Mouse (Mus musculus): ENCODE data around the gene Col5a1.

The Col5a1 gene

GRCm38 (mm10) chr2:28037505-28038390 is 151.5 kb downstream of the Col5a1 start:
- DNase-seq (ENCODE audit: low read depth) = no peak

GRCm38 (mm10) chr2:28038391-28039096 is 152.3 kb downstream of the Col5a1 start:
- DNase-seq (ENCODE audit: low read depth) = no peak

DNA sequence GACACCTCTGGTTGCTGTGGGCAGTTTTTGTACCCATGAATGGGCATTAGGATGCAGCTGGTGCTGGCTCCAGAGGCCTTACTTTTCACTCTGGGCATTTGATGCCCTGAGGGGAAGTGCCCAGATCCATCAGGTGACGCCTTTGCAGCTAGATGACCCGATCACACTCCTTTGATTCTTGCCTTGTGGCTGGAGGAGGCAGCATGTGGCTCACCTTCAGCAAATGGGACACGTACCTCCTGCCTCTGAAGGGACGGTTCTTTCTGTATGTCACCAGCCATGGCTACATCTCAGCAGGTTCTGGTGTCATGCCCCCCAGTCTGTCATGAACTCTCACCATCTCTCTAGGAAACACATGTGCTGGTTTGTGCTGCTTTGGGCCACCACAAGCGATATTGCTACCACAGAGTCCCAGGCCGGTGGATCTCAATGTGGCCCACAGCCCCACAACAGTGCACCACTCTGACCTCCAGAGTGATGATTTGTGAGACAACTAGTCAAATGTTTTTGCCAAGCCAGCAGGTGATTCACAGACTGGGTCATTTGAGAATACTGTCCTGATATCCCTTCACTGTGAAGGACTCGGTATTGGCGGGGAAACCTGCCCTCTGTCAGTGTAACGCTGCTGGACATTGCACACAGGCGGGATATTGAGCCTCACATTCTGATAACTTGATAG is 153.6 kb downstream of the Col5a1 start:
- DNase-seq (ENCODE audit: low read depth) = no peak

DNA sequence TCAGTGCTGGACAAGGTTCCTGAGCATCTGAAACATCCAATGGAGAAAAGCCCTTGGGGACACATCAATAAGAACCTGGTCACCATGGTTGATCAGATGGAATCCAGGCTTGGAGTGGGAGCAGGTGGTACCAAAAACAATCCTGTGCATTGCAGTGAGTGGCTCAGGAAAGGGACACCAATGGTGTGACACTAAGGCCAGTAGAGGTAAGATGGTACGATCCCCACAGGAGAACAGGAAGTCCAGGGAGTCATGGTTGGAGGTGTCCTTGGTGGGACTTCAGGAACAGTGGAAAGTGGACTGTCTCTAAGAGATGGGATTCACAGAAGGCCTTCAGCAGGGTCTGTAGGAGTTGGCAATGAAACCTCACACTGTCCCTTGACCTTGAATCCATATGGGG is 154.2 kb downstream of the Col5a1 start:
- DNase-seq (ENCODE audit: low read depth) = no peak

DNA sequence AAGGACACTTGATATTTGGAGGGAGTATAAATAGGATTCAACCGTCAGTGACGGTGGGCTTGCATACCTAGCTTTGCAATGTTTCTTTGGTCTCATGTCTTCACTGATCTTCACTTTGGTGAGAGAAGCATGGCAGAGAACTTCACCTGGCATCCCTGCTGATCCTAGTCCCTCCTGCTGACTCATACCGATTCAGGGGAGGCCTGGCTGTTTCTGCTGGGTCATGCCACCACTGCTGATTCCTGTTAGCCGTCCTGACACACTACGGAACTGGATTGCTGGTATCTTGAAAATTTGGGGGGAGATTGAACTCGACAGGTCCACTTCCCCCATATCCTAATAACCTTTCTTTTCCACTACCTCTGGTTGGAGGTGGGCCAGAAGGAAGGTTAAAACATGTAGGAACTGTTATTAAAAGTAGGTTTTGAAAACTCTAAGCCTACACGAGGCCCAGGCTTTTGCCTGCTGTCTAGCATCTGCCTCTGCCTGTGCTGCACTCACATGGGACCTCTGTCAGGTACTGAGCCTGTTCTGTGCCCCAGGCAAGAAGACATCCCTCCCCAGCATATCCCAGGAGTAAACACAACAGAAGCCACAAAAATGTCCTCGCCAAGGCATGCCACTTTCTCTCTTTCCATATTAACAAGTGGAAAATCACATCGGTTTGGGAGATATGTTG is 158.8 kb downstream of the Col5a1 start:
- DNase-seq (ENCODE audit: low read depth) = no peak

DNA sequence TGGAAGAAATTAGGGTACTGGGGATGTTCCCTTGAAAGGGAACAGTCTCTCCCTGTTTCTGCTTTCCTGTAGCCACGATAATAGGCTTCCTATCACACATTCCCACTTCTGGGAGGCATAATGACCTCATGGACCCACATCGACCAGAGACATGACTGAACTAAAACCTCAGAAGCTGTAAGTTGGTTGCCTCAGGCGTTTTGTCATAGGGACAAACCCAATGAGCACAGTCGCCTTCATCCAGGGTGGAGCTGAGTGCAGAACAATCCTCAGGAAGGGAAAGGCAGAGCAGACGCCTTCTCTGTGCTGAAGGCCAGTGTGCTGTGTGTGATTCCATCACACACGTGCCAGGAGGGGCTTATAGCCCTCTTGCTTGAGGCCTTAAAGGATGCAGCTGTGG is 160.1 kb downstream of the Col5a1 start:
- no peak for DNase-seq (ENCODE audit: low read depth)

GRCm38 (mm10) chr2:28047092-28047491 is 160.9 kb downstream of the Col5a1 start:
- no peak for DNase-seq (ENCODE audit: low read depth)

- DNase-seq (ENCODE audit: low read depth) = no peak
Measured at GRCm38 (mm10) chr2:28059922-28060321, 173.7 kb downstream of the Col5a1 start.

DNA sequence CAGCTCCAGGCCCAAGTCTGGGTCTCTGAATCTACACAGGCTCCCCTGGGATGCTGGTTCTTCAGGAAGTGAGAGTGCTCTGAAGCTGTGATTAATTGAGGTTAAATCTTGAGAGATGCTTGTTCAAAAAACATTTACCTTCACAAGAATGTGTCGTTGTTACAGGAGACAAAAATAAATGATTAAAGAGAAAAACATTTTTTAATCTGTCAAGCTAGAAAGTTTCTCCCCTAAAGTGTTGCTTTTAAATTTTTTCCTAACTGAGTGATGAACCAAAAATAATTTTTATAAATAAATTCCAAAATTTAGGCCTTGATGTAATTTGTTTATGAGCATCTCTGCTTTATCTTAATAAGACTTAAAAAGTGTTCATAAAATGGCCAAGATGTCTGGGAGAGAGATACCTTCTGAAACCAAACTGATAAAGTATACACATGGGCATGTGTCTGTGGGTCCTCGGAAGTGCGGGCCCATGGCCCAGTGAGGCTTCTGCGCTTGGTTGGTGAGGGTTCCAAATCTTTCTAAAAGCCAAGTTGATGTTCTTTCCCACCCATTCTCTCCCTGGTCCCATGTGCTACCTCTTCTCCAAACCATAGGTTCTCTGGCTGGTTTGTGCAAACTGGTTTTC is 177.6 kb downstream of the Col5a1 start:
- DNase-seq (ENCODE audit: low read depth) = no peak

GRCm38 (mm10) chr2:28064339-28065080 is 178.3 kb downstream of the Col5a1 start:
- no peak for DNase-seq (ENCODE audit: low read depth)

DNA sequence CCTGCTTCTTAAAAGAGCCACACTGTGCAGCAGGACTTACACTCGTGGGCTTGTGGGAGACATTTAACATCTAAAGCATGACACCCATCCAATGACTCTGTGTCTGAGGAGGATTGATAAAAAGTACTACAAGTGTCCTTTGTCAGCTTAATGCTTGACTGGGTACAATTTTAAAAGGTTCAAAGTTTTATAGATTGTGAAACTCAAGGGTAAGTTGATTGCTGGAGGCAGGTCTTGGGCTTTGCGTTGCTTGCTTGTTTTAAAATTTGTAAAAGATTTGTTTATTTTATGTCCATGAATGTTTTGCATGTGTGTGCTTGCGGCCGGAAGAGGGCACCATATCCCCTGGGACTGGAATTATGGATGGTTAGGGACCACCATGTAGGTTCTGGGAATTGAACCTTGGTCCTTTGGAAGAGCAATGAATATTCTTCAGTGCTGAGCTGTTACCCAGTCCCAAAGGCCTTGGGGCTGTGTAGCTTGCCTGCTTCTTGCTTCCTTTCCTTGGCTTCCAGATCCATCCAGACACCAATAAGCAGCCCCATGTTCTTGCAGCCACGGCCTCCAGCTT is 178.9 kb downstream of the Col5a1 start:
- no peak for DNase-seq (ENCODE audit: low read depth)

- DNase-seq (ENCODE audit: low read depth) = no peak
Measured at GRCm38 (mm10) chr2:28066686-28067085, 180.5 kb downstream of the Col5a1 start.

GRCm38 (mm10) chr2:28067175-28067574 is 180.9 kb downstream of the Col5a1 start:
- no peak for DNase-seq (ENCODE audit: low read depth)

- DNase-seq (ENCODE audit: low read depth) = no peak
Measured at GRCm38 (mm10) chr2:28067821-28068536, 181.8 kb downstream of the Col5a1 start.

- no peak for DNase-seq (ENCODE audit: low read depth)
Measured at GRCm38 (mm10) chr2:28068537-28068878, 182.3 kb downstream of the Col5a1 start.

DNA sequence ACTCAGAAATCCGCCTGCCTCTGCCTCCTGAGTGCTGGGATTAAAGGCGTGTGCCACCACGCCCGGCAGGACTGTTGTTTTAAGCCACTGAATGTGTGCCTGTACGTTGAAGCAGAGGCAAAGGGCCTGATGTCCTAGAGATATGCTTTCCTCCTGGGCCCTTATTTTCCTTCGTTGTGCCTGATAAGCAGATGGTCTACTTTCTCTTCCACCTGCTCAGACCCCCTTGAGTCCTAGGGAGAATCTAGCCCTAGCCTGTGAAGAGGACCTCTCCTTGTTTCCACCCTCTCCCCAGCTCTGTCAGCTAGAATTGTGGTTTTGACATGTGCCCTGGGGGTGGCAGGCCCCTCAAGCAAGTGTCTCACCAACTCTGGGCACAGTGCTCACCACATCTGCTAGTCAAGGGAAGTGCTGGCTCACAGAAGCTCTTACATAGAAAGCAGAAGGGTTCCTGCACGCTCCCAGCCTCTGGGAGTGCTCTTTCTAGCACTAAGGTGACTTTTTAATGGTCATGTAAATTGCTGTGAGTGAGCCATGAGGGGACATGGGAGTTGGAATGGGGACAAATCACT is 189.5 kb downstream of the Col5a1 start:
- DNase-seq (ENCODE audit: low read depth) = no peak

GRCm38 (mm10) chr2:28084768-28085167 is 198.5 kb downstream of the Col5a1 start, which contains the start of gene Fcnb:
Fcnb (minus strand) TSS chr2:28084885.
- DNase-seq (ENCODE audit: low read depth) = no peak

- DNase-seq (ENCODE audit: low read depth) = no peak
Measured at GRCm38 (mm10) chr2:28086112-28086511, 199.9 kb downstream of the Col5a1 start.

GRCm38 (mm10) chr2:28089095-28089494 is 202.9 kb downstream of the Col5a1 start:
- no peak for DNase-seq (ENCODE audit: low read depth)

All from c-Kit-positive CD71-negative TER-119-negative erythroid progenitor cells, embryonic 14.5 days (primary cell).